Mouse (Mus musculus) fat pad, adult 2 months (tissue): ENCODE results near the gene Mogat1.
"Not testable (repeated sequence)": the region's sequence is repeated elsewhere in the genome, so short reads cannot be mapped to it uniquely, and the experiment has no call there.

Experiments
- DNase-seq: peaks from one replicate; pipeline ENCODE4 v3.0.0-alpha.2; 2011; ENCODE audit warnings: low read depth, low spot score; ENCODE audit errors: extremely low read depth

Mogat1 gene

DNA sequence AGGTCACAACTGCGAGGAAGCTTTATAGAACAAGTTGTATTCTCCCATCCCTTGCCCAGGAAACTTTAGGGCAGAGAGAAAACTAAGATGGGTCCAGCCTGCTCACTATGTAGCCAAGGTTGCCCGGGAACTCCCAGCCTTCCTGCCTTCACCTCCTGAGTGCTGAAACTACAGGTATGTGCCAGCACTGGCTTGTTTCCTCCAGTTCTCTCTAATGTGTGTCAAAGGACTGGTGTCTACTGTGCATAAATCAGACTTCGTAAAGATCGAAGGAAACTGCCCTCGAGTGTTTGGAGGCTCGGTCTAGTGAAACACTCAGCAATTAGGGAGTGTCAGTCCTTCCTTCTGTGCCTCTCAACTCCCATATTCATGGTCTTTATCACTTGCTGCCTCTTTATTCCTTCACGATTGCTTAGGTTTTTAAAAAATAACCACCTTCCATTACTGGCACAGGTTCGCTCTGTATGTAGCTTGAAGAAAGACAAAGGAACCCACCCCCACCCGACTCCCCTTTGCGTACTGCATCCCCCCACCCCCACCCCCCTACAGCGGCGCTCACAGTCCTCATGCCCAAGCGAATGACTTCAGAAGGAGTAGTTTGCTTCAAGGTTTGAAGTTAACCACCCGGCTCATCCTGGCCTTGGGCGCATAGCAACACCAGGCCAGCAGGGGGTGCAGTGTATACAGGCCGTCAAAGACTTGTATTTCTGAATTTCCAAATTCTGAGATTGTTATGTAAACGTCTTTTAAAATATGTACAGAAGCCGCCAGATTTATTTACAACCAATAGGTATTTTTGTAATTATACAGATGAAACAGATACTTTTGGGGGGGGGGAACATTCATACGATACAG lies 25.7 kb downstream of the Mogat1 start:
- DNase-seq = no peak

DNA sequence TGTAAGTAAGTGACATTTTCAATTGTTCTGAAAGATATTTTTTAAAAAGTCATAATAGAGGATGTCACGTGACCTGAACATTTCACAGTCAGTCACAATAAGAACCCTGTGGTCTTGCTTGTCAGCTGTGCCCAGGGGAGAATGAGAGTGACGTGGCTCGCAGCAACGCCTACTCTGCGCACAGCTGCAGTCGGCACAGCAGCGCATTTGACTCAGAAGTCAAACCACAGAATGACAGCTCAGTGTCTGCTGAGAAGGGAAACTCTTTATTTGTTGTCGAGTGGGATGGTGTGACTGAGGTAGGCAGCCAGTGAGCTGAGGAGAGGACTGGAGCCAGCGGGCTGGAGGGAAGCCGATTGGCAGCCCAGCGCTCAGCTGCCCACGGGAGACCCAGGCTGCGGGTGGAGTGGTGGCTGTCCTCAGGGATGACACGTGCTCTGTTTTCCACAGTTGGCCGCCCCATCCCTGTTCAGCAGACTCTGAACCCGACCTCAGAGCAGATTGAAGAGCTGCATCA lies 26.8 kb downstream of the Mogat1 start:
- DNase-seq = no peak

DNA sequence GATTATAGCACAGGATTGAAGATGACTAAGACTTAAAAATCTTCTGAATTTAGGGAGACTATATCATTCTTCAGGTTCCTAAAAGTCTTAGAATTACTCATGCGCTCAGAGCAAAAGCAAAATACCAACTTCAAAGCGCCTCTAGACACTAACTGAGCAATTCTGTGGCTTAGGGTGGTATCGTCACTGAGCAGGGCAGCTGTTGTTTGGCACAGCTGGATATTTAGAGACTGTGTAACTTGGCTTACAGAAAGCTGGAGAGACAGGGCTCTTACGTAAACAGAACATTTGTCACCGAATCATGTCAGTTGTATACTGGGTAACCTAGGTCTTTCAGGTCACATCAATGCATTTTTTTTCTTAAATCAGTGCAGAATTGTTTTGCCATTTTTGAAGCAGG lies 27.6 kb downstream of the Mogat1 start:
- DNase-seq = no peak

DNA sequence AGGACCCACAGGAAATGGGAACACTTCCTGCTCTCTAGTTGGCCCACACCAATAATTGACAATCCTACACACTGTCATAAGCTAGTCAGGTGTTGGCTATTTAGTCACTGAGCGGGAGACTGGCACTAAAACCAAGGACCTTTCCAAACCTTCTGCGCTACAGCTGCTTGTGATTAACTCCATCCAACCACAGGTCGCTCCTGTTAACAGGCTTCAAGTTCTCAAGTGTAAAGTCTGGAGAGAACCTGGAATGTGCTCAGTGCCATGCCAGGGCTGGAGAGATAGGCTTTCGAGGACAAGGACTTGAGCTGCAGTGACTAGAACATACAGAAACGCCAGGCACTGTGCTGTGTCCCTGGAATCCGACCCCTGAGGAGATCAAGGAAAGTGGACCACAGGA lies 28.4 kb downstream of the Mogat1 start:
- no peak for DNase-seq

DNA sequence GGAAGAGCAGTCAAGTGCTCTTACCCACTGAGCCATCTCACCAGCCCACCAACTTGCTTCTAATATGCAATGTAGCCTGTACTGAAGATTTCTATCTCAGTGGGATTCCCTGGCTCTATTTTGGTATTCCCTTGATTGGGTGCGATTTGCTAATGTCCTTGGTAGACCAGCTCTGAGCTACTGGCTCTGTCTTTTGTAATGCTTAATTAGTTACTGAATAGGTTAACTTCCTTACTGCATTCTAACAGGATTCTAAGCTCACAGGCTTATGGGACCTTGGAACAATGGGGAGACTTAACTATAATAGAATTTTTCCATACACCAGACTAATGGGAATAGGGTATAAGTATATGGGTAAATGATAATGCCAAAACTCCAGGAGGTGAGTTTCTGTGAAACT lies 32.8 kb downstream of the Mogat1 start:
- DNase-seq = not testable (repeated sequence)

DNA sequence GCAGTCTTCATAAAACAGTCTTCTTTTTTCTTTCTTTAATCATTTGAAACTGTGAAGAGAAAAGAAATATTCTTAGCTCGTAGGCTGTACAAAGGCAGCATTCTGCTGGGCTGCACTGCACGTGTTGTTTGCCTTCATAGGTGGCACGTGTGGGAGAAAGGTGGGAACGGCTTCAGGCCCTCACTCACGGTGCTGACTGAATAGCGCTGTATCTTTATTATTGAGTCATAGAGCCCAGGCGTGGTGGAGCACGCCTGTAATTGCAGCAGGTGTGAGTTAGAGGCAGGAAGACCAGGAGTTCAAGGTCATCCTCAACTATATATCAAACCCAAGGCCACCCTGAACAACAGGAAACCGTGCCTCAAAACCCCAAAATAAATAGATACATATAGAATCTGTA lies 35.5 kb downstream of the Mogat1 start:
- DNase-seq = no peak

DNA sequence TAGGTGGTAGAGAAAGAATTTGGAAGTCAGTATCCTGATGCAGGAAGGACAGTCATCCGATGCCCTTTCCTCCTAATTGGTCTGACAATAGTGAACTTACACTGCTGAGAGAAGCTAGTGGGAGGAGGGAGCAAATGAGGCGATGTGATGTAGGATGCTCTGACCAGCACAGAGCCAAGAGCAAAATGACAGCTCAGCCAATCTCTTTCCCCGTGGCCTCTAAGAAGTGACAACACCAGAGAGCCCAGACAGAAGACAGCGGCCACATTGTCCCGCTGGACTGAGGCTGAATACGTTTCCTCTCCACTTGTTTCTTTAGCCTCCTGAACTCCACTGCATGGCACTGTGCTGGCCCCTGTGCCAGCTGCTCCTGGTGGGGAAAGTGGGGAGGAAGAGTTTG lies 38.2 kb downstream of the Mogat1 start:
- DNase-seq = no peak

DNA sequence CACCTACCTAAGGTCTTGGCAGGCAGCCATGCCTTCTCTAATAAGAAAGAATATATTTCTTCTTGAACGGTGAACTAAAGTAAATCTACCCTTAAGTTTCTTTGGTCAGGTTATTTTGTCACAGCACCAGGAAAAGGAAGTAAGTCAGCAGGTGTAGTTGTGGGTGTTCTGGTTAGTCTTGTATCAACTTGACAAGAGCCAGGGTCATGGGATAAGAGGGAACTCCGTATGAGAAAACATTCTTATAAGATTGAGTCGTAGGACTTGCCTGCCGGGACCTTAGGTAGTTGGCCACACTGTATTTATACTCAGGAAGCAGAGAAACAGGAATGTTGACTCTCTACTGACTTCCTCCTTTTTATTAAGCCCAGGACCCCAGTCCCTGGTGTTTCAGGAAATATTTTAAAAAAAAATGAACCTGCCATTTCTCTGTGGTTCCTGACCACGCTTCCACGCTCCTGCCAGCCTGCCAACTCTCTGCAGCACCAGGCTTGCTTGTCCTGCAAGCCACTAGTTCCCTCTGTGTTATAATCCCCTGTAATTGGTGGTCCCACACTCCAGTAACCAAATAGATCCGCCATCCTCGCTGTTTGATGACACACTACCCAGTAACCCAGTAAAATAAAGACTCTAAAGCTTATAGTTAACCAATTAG lies 43.3 kb downstream of the Mogat1 start:
- DNase-seq = no peak

DNA sequence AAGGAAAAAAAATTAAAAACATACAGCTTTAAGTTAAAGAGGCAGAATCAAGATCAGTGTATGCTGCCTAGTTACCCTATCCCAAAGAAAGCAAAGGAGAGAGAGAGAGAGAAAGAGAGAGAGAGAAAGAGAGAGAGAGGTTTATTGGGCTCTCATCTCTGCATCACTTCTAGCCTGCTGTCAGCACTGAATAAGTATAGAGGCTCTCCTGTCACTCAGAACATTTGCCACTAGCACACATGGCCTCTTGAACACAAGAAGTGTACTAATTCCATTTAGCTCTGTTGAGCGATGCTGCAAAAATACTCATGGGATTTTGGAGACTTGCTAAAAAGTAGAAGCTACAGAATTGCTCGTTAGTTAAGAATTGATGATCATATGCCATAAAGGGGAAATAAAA lies 56.2 kb downstream of the Mogat1 start:
- no peak for DNase-seq

DNA sequence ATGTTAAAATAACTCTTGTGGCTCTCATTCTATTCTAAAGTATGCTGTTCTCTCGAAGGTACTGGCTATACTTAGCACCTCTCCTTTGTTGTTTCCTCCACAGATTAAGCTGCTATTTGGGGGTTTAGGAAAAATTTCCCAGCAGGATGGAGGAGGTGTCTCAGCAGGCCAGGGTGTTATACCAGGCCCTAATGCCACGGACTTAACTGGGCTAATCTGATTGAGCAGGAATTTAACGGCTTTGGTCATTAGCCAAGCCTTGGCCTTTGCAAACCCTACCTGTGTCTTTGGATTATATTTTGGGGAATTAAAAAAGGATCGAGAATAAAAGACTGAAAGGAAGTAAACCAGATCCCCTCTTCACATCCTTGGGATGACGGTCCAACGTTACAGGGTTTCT lies 56.6 kb downstream of the Mogat1 start:
- peak; percentile 7 for DNase-seq

DNA sequence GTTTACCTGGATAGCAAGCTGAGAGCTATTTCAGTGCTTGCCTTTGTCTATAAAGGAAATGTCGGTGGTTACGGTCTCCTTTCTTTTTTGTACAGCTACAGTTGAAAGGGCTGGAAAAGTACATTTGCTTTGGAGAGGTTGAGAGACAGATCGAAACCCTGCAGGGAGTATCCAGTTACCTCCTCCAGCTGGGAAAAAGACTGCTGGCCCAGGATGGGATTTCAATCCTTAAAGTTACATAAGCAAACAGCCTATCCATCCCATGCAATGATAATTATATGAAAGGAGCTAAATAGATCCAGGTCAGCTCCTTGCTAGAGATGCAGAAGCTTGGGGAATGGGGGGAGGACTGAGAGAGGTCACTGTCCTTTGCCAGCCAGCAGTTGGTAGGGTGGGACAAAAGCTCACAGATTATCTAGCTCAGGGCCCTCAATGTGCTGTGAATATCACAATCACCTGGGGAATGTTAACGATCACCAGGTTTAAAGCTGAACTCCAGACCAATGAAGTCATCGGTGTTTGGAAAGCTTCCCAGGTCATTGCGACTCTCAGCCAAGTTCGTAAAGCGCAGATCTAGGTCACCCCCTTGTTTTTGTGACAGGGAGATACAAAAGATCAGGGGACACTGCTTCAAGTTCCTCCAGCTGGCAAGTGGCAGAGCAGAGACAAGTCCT lies 57.2 kb downstream of the Mogat1 start:
- DNase-seq = no peak

DNA sequence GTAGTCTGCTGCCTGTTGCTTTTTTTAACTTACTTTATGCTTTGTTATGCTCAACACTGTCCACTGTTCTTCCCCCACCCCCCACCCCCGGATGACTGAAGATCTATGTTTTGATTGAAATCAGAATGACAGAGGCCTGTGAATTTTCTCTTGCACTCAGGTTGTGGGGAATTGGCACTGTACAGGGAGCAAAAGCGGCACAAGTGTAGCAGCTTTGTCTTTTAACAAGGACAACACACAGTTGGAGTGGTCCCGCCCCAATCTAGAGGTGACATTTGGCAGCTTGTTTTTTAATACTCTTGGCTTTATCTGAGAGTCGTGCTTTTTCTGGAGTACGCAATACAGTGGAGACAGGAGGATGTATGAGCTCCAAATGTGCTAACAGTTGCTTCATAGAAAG lies 58.8 kb downstream of the Mogat1 start:
- DNase-seq = no peak

DNA sequence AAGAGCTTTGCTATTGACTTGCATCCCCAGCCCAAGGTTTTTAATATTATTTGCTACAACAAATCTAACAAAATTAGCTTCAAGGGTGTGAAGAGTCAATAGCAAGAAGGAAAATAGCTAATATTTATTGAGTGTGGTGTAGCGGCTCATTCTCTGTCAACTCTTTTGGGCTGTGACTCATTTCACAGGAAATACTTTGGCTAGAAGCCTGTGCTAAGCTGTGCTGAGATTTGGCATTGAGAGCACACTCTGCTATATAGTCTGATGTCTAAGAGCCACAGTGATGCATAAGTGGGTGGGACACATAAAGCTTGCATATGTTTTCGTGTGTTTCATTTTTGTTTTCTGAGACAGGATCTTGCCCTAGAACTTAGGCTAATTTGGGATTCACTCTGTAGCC lies 74.3 kb downstream of the Mogat1 start:
- DNase-seq = no peak

DNA sequence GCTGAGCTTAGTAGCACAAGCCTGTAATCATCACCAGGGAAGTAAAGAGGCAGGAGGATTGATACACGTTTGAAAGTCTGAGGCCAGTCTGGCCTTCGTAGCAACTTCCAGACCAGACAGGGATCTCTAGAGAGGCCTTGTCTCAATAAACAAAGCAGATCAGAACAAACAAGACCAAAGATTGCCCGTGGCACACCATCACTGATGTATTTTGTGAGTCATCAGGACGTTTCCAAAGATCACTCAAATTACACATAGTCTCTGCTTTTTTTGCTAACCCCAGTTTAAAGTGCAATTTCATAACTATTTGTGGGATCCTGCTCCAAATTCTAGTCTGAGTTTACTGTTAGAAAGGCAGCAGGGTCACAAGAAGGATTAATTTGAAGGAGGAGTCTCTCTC lies 76.2 kb downstream of the Mogat1 start:
- no peak for DNase-seq
